Mouse (Mus musculus) liver, embryonic 16.5 days (tissue): ENCODE data around the gene Polrmt. TPM values are rescaled to one million over a fixed set of nuclear protein-coding genes. Genes with fewer than 3 reads are reported as not detected.

Experiments used
- ATAC-seq: fragments of 200-750 bp; cut with Nextera tagmentation; 2 replicates; pipeline ENCODE4 v1.8.0; 2017; ENCODE audit warnings: low read depth, mild to moderate bottlenecking, moderate number of reproducible peaks, moderate library complexity
- H3K27ac ChIP-seq: fragments of 300-500 bp; sonication (generic); 2 replicates; pipeline ENCODE4 v1.5.1; 2014; ENCODE audit warnings: mild to moderate bottlenecking, low read length
- H3K27me3 ChIP-seq: fragments of 300-500 bp; sonication (generic); 2 replicates; pipeline ENCODE4 v1.6.1; 2014; ENCODE audit warnings: low read depth, low read length, mixed read lengths; ENCODE audit not compliant: control insufficient read depth, insufficient read depth
- H3K36me3 ChIP-seq: fragments of 300-500 bp; sonication (generic); 2 replicates; pipeline ENCODE4 v1.6.1; 2014; ENCODE audit warnings: mild to moderate bottlenecking; ENCODE audit not compliant: control insufficient read depth, insufficient read depth
- H3K4me1 ChIP-seq: fragments of 300-500 bp; sonication (generic); 2 replicates; pipeline ENCODE4 v1.6.1; 2014; ENCODE audit warnings: low read depth, low read length, mixed read lengths; ENCODE audit not compliant: control insufficient read depth
- H3K4me2 ChIP-seq: fragments of 300-500 bp; sonication (generic); 2 replicates; pipeline ENCODE4 v1.6.1; 2014; ENCODE audit warnings: low read depth, low read length, mixed read lengths
- H3K4me3 ChIP-seq: fragments of 300-500 bp; sonication (generic); 2 replicates; pipeline ENCODE4 v1.5.1; 2014; ENCODE audit warnings: low read depth, mild to moderate bottlenecking, low read length
- H3K9ac ChIP-seq: fragments of 300-500 bp; sonication (generic); 2 replicates; pipeline ENCODE4 v1.6.1; 2014; ENCODE audit warnings: low read depth, low read length
- H3K9me3 ChIP-seq: fragments of 300-500 bp; sonication (generic); replicated peaks from 2 replicates; pipeline ENCODE4 v1.6.1; 2016; ENCODE audit warnings: low read length; ENCODE audit not compliant: control insufficient read depth
- WGBS: fragments of 180-500 bp; shearing (Covaris S2); extraction: QIAGEN DNeasy Blood & Tissue Kit; methylation state at CpG from one replicate; pipeline ENCODE4 v1.1.7; 2014; ENCODE audit not compliant: insufficient replicate concordance; 5-methylcytosine and 5-hydroxymethylcytosine counted together
- polyA plus RNA-seq: library from polyadenylated mRNA; unstranded; fragments of >200 nt; fragmentation: Nextera tagmentation; extraction: Ambion mirVana; gene quantifications from 2 replicates; pipeline ENCODE4 v1.2.1, GENCODE M21; 2015

Gene Polrmt
- polyA plus RNA-seq, 1 experiment from 2014 or later, result 13.4 TPM

DNA sequence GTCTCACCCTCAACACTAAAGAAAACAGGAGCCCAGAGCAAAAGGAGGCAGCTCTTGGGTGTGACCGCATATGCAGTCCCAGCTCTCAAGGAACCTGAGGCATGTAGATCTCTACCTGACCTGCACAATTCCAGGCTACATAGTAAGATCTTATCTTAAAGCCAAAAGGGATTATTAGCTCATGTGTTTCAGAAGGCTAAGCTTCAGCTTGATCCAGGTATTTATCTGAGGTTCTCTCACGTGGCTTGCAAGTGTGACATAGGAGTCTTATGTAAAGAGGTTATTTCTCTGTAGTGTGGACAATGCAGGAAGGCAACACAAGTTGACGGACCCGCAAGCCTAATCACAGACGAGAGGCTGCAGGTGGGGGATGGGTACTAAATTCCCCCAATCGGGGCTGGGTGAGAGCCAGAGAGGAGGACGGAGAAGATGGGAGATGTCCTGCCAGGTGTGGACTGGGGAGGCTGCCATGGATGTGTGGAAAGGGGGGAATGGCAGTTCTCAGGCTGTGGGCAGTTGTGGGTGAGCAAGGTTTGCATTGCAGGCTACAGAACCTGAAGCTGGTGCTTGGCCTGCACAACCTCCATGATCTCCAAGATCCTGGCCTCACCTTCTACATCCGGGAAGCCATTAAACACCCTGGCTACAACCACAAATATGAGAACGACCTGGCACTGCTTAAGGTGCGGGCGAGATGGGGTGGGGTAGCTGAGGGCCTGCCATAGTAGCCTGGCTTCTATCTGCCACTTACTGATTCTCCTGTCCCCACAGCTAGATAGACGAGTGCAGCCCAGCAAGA is 52.6 kb downstream of the Polrmt start:
- 63% methylated on average over 12 of the region's 12 CpGs for WGBS
- no peak overlapping the region for H3K4me2 ChIP-seq

GRCm38 (mm10) chr10:79691986-79692548 is 54.3 kb downstream of the Polrmt start:
- H3K4me3 ChIP-seq, result no peak overlapping the region
- H3K27ac ChIP-seq, result no peak overlapping the region
- peaks cover 8% of the 10 kb centered on the region for H3K4me1 ChIP-seq
- H3K36me3 ChIP-seq, result peaks cover 22% of the 10 kb centered on the region
- no peak overlapping the region for H3K9ac ChIP-seq
- no peak overlapping the region for H3K4me2 ChIP-seq
- WGBS, result 85% methylated on average over 2 of the region's 2 CpGs
- H3K27me3 ChIP-seq, result no peaks in the 10 kb centered on the region
- ATAC-seq, result no peak
- H3K9me3 ChIP-seq, result no peaks in the 10 kb centered on the region

More for the DNA sequence above, 52.6 kb downstream of the Polrmt start:
- H3K27ac ChIP-seq, result no peak overlapping the region
- ATAC-seq, result no peak
- no peak overlapping the region for H3K9ac ChIP-seq
- peaks cover 6% of the 10 kb centered on the region for H3K36me3 ChIP-seq
- H3K4me3 ChIP-seq, result no peak overlapping the region
- peaks cover 8% of the 10 kb centered on the region for H3K4me1 ChIP-seq
- H3K27me3 ChIP-seq, result no peaks in the 10 kb centered on the region
- H3K9me3 ChIP-seq, result no peaks in the 10 kb centered on the region

GRCm38 (mm10) chr10:79689178-79689577 is 57.2 kb downstream of the Polrmt start:
- Histone ChIP-seq H3K4me2 (no peak overlapping the region), H3K4me1 (peaks cover 5% of the 10 kb centered on the region), H3K9me3 (no peaks in the 10 kb centered on the region), H3K4me3 (no peak overlapping the region), H3K27ac (no peak overlapping the region), H3K9ac (no peak overlapping the region), H3K27me3 (no peaks in the 10 kb centered on the region), H3K36me3 (peaks cover 48% of the 10 kb centered on the region)
- 83% methylated on average over 3 of the region's 3 CpGs for WGBS
- ATAC-seq, result no peak

- H3K27ac ChIP-seq, result no peak within 1 kb of the TSS
- H3K4me2 ChIP-seq, result no peak within 1 kb of the TSS
- peaks cover 9% of the 10 kb centered on the region for H3K4me1 ChIP-seq
- H3K27me3 ChIP-seq, result no peaks in the 10 kb centered on the region
- no peak within 1 kb of the TSS for H3K4me3 ChIP-seq
- no peak within 1 kb of the TSS for H3K9ac ChIP-seq
- 75% methylated on average over 4 of the region's 4 CpGs for WGBS
- H3K9me3 ChIP-seq, result no peaks in the 10 kb centered on the region
- ATAC-seq, result no peak
- peaks cover 48% of the 10 kb centered on the region for H3K36me3 ChIP-seq
These were observed 57.7 kb downstream of the Polrmt start, which contains the start of gene Gzmm for GRCm38 (mm10) chr10:79688720-79689119. Gene Gzmm (plus strand): TSS chr10:79689020.

- peaks cover 20% of the 10 kb centered on the region for H3K4me1 ChIP-seq
These were observed 58.9 kb downstream of the Polrmt start for GRCm38 (mm10) chr10:79687513-79687912.

DNA sequence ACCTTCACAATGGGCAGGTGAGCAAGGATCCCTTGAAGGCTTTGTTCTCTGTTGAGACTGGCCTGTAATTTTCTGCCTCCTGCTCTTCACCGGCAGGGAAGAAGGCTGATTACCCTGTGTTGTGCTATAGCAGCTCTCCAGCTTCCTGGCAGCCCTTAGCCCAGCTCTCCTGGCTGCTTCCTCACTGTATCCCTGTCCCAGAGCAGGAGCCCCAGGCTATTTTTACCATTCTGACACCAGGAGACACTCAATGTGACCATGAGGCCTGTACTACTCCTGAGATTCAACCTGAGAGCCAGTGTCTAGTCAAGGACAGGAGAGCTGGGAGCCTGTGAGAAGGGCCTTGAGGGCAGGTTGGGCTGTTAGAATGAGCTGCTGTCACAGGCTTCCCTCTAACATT is 59.7 kb downstream of the Polrmt start:
- Histone ChIP-seq H3K36me3 (peaks cover 48% of the 10 kb centered on the region), H3K27me3 (no peaks in the 10 kb centered on the region), H3K27ac (no peak overlapping the region), H3K4me2 (no peak overlapping the region), H3K9ac (no peak overlapping the region), H3K9me3 (no peaks in the 10 kb centered on the region), H3K4me1 (peaks cover 20% of the 10 kb centered on the region), H3K4me3 (no peak overlapping the region)
- 90% methylated on average over 1 of the region's 1 CpGs for WGBS
- no peak for ATAC-seq

More at GRCm38 (mm10) chr10:79687513-79687912, 58.9 kb downstream of the Polrmt start:
- Histone ChIP-seq H3K4me3 (no peak overlapping the region), H3K4me2 (no peak overlapping the region), H3K9ac (no peak overlapping the region), H3K36me3 (peaks cover 48% of the 10 kb centered on the region), H3K27me3 (no peaks in the 10 kb centered on the region), H3K9me3 (no peaks in the 10 kb centered on the region), H3K27ac (no peak overlapping the region)
- 90% methylated on average over 6 of the region's 6 CpGs for WGBS
- ATAC-seq, result no peak

DNA sequence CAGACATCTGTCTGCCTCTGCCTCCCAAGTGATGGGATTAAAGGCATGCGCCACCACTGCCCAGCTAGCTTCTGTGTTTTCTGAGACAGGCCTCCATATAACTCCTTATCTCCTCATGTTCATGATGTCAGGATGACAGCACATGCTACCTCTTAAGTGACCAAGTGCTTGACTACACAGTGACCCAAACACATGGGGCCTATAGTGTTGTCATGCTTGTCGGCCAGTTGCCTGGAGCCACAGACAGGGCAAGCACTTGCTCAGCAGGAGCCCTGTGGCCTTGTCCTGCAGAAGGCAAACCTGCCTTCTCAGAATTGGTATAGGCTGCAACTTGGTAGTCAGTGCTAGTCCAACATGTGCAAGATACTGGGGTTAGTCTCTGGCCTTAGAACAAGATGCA is 60.2 kb downstream of the Polrmt start:
- Histone ChIP-seq H3K9me3 (no peaks in the 10 kb centered on the region), H3K36me3 (peaks cover 48% of the 10 kb centered on the region), H3K4me1 (peaks cover 21% of the 10 kb centered on the region), H3K9ac (no peak overlapping the region), H3K4me2 (no peak overlapping the region), H3K4me3 (no peak overlapping the region), H3K27ac (no peak overlapping the region), H3K27me3 (no peaks in the 10 kb centered on the region)
- no peak for ATAC-seq
- 84% methylated on average over 2 of the region's 2 CpGs for WGBS

Other genes with a start within 250 kb of the Polrmt start
- gene Plpp2, start 212.8 kb downstream of the Polrmt start, polyA plus RNA-seq, result 24.2 and 26.0 TPM in 2 replicates
- gene Mier2, start 191.4 kb downstream of the Polrmt start, polyA plus RNA-seq, result 10.6 and 11.6 TPM in 2 replicates
- not detected in 2 replicates for gene Theg, start 159.2 kb downstream of the Polrmt start, polyA plus RNA-seq
- not detected in 2 replicates for gene C2cd4c, start 132.6 kb downstream of the Polrmt start, polyA plus RNA-seq
- 0.06 and 0.08 TPM in 2 replicates for gene Shc2, start 108.7 kb downstream of the Polrmt start, polyA plus RNA-seq
- gene Odf3l2, start 100.8 kb downstream of the Polrmt start, polyA plus RNA-seq, result not detected in 2 replicates
- gene Madcam1, start 82.0 kb downstream of the Polrmt start, polyA plus RNA-seq, result 0.16 and 0.24 TPM in 2 replicates
- 19.3 and 19.4 TPM in 2 replicates for gene Tpgs1, start 77.2 kb downstream of the Polrmt start, polyA plus RNA-seq
- 80.5 and 81.5 TPM in 2 replicates for gene Cdc34, start 64.4 kb downstream of the Polrmt start, polyA plus RNA-seq
- gene Gzmm, start 57.6 kb downstream of the Polrmt start, polyA plus RNA-seq, result 0.15 and 0.22 TPM in 2 replicates
- gene Bsg, start 42.1 kb downstream of the Polrmt start, polyA plus RNA-seq, result 924 and 947 TPM in 2 replicates
- gene Hcn2, start 29.9 kb downstream of the Polrmt start, polyA plus RNA-seq, result not detected in 2 replicates
- gene Fgf22, start 8.5 kb upstream of the Polrmt start, polyA plus RNA-seq, result not detected in 2 replicates
- 17.4 and 26.2 TPM in 2 replicates for gene Rnf126, start 20.4 kb upstream of the Polrmt start, polyA plus RNA-seq
- gene Fstl3, start 30.7 kb upstream of the Polrmt start, polyA plus RNA-seq, result 1.0 TPM in 2 replicates
- 6.3 and 7.1 TPM in 2 replicates for gene Prss57, start 44.4 kb upstream of the Polrmt start, polyA plus RNA-seq
- 7.9 and 8.0 TPM in 2 replicates for gene Palm, start 47.0 kb upstream of the Polrmt start, polyA plus RNA-seq
- gene Misp, start 74.4 kb upstream of the Polrmt start, polyA plus RNA-seq, result 0.43 and 1.4 TPM in 2 replicates
- gene Ptbp1, start 107.8 kb upstream of the Polrmt start, polyA plus RNA-seq, result 112 and 124 TPM in 2 replicates
- 96.8 and 106 TPM in 2 replicates for gene Prtn3, start 127.9 kb upstream of the Polrmt start, polyA plus RNA-seq
- 4.8 and 5.1 TPM in 2 replicates for gene Plppr3, start 128.1 kb upstream of the Polrmt start, polyA plus RNA-seq
- gene Elane, start 139.7 kb upstream of the Polrmt start, polyA plus RNA-seq, result 204 and 208 TPM in 2 replicates
- not detected in 2 replicates for gene Cfd, start 144.3 kb upstream of the Polrmt start, polyA plus RNA-seq
- gene Med16, start 162.3 kb upstream of the Polrmt start, polyA plus RNA-seq, result 14.7 and 15.3 TPM in 2 replicates
- 2.5 TPM in 1 of 2 replicates, not detected in the other for gene Gm26602, start 164.3 kb upstream of the Polrmt start, polyA plus RNA-seq
- 0.18 and 0.20 TPM in 2 replicates for gene Kiss1r, start 170.4 kb upstream of the Polrmt start, polyA plus RNA-seq
- gene R3hdm4, start 174.6 kb upstream of the Polrmt start, polyA plus RNA-seq, result 47.1 and 49.3 TPM in 2 replicates
- gene Arid3a, start 180.5 kb upstream of the Polrmt start, polyA plus RNA-seq, result 5.1 and 5.8 TPM in 2 replicates
- gene Wdr18, start 213.6 kb upstream of the Polrmt start, polyA plus RNA-seq, result 42.2 and 44.7 TPM in 2 replicates
- 0.08 TPM in 1 of 2 replicates, not detected in the other for gene Grin3b, start 224.1 kb upstream of the Polrmt start, polyA plus RNA-seq
- gene Tmem259, start 237.7 kb upstream of the Polrmt start, polyA plus RNA-seq, result 3.0 and 4.8 TPM in 2 replicates
- 42.5 and 44.9 TPM in 2 replicates for gene Cnn2, start 242.0 kb upstream of the Polrmt start, polyA plus RNA-seq
- 8.6 and 9.0 TPM in 2 replicates for gene Abca7, start 249.9 kb upstream of the Polrmt start, polyA plus RNA-seq